Comparison of ENCODE assay signal across 9 mouse cellular contexts in the genomic region with DNA sequence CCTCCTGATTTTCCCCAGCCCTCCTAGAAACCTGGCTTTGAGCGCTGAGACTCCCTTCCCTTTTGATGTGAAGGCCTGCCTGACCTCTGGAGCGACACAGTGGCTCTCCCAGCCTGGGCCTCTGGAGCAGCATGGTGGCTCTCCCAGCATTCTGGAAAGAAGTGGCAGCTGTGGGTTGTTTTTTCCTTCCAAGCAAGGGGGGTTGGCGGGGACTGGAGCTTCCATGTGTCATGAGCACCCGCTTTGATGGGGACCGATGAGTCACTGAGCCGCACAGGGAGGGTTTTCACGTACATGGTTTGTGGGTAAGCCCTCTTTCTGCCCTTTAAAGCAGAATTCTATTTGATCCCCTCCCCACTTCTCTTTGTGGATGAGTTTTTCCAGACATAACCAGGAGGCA.
DNase-seq lines count a peak whose midpoint lies in the region; ATAC-seq and TF ChIP-seq lines count a peak whose summit lies in the region.
"Had no signal": no experiment of that assay in that cellular context is flagged by ENCODE, and none has a peak within 500 bp of the region (broad histone marks: within the 10 kb centered on the region; RNA-seq: fewer than 3 reads in every experiment).

No protein-coding gene starts in this region.

- H3K4me3 ChIP-seq in lung, postnatal 0 days (ENCODE audit: low read depth, low read length) = no peak overlapping the region
- no peak overlapping the region for H3K4me3 ChIP-seq in lung, adult 2 months (replicated peaks; ENCODE audit: extremely low read depth, low read depth, low read length)
- no peak overlapping the region for H3K4me3 ChIP-seq in hindbrain, embryonic 14.5 days (replicated peaks; ENCODE audit: low read length)
- H3K4me3 ChIP-seq: stomach, embryonic 15.5 days had no signal

- no peaks in the 10 kb centered on the region for H3K27me3 ChIP-seq in lung, postnatal 0 days (replicated peaks; ENCODE audit: insufficient read depth, low read length)
- no peaks in the 10 kb centered on the region for H3K27me3 ChIP-seq in hindbrain, embryonic 14.5 days (ENCODE audit: control insufficient read depth, insufficient read depth, low read length)
- H3K27me3 ChIP-seq: stomach, embryonic 15.5 days had no signal

- H3K27ac ChIP-seq in lung, postnatal 0 days (ENCODE audit: low read length) = no peak overlapping the region
- no peak overlapping the region for H3K27ac ChIP-seq in hindbrain, embryonic 14.5 days
- H3K27ac ChIP-seq: stomach, embryonic 15.5 days had no signal

- H3K9ac ChIP-seq in lung, postnatal 0 days (replicated peaks; ENCODE audit: low read depth) = no peak overlapping the region
- no peak overlapping the region for H3K9ac ChIP-seq in hindbrain, embryonic 14.5 days
- H3K9ac ChIP-seq: stomach, embryonic 15.5 days had no signal

- TF ChIP-seq CTCF in lung, postnatal 0 days (IDR thresholded peaks at IDR 0.05) = no peak
- TF ChIP-seq CTCF in lung, adult 2 months (IDR thresholded peaks at IDR 0.05; ENCODE audit: insufficient read depth, low read length) = no peak

- TF ChIP-seq EP300 in lung, postnatal 0 days (IDR thresholded peaks at IDR 0.05) = no peak

- peak; percentile 69 for ATAC-seq in lung, postnatal 0 days
- no peak for ATAC-seq in hindbrain, embryonic 14.5 days (ENCODE audit: low FRiP score)

- DNase-seq in lung, postnatal 0 days (ENCODE audit: low spot score) = peak; percentile 55
- no peak for DNase-seq in lung, adult 2 months
- peak; percentile 87 to 89 for DNase-seq in adrenal gland, postnatal 36 days
- DNase-seq in layer of hippocampus, postnatal 36 days = peak; percentile 66 to 71
- DNase-seq in right cerebral cortex, adult 2 months (ENCODE audit: low spot score in 2 of 2) = peak; percentile 77 to 80
- no peak for DNase-seq in cerebellum, adult 9-10 months
- DNase-seq in T-cell, adult 2 months (ENCODE audit: low spot score) = no peak
- no peak for DNase-seq in hindbrain, embryonic 14.5 days (ENCODE audit: low spot score)

- 78% methylated on average over 7 of the region's 7 CpGs for WGBS in lung, postnatal 0 days
- WGBS in lung, adult 2 months = 76% methylated on average over 7 of the region's 7 CpGs
- 69% methylated on average over 7 of the region's 7 CpGs for WGBS in hindbrain, embryonic 14.5 days

- no peaks in the 10 kb centered on the region for H3K9me3 ChIP-seq in lung, postnatal 0 days (ENCODE audit: low read length)
- no peaks in the 10 kb centered on the region for H3K9me3 ChIP-seq in hindbrain, embryonic 14.5 days (ENCODE audit: control insufficient read depth, low read length)
- H3K9me3 ChIP-seq: stomach, embryonic 15.5 days had no signal

- H3K36me3 ChIP-seq in lung, postnatal 0 days (ENCODE audit: insufficient read depth, low read length) = no peaks in the 10 kb centered on the region
- peaks cover 7% of the 10 kb centered on the region for H3K36me3 ChIP-seq in hindbrain, embryonic 14.5 days (replicated peaks; ENCODE audit: control insufficient read depth, insufficient read depth)

- no peaks in the 10 kb centered on the region for H3K4me1 ChIP-seq in lung, postnatal 0 days (ENCODE audit: insufficient read depth, low read depth, low read length)
- H3K4me1 ChIP-seq in lung, adult 2 months (ENCODE audit: control insufficient read depth, insufficient read depth, low read length) = no peaks in the 10 kb centered on the region
- peaks cover 13% of the 10 kb centered on the region for H3K4me1 ChIP-seq in hindbrain, embryonic 14.5 days (replicated peaks; ENCODE audit: control insufficient read depth, insufficient read depth, low read length)
- H3K4me1 ChIP-seq: stomach, embryonic 15.5 days had no signal

- TF ChIP-seq POLR2A in lung, adult 2 months (IDR thresholded peaks at IDR 0.05; ENCODE audit: borderline replicate concordance, extremely low read depth, low read depth, low read length) = no peak

- H3K4me2 ChIP-seq in lung, postnatal 0 days (replicated peaks; ENCODE audit: low read depth, low read length) = no peak overlapping the region
- H3K4me2 ChIP-seq in hindbrain, embryonic 14.5 days (replicated peaks) = no peak overlapping the region
- H3K4me2 ChIP-seq: stomach, embryonic 15.5 days had no signal

Comparison
In these comparisons a context has a peak if more than half of its experiments do, and no peak if none do; other contexts are left out.
1. DNase-seq: peak in lung, postnatal 0 days (single experiment), adrenal gland, postnatal 36 days (2 of 2), layer of hippocampus, postnatal 36 days (2 of 2) and right cerebral cortex, adult 2 months (2 of 2); none in lung, adult 2 months (single experiment), cerebellum, adult 9-10 months (single experiment), T-cell, adult 2 months (single experiment) and hindbrain, embryonic 14.5 days (single experiment).